7 mouse cellular contexts compared by ENCODE assay signal in the genomic region with DNA sequence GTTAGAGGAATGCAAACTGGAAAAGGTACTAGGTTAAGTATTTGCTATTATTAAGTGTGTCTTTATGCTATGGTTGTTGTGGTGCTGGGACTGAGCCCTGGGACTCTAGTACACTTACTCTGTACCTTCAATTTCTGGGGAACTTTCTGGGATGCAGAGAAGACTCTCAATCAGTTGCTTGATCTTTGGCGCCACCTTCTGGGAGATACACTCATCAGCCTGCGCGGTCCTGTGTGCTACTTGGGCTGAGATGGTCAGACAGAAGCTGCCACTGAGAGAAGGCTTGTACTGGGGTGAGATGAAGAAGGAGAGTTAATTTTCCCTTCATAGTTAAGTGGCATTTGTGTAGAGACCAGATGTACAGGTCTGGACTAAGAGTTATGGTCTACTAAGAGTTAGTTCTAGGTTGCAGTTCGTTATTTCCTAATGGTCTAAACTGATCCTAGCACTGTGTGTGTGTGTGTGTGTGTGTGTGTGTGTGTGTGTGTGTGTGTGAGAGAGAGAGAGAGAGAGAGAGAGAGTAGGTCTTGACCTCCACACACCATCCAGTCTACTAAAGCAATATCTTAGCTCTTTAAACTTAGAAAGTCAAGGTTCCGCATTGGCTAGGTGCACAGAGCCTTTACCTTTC. TPM values are rescaled to one million over a fixed set of nuclear protein-coding genes. Genes with fewer than 3 reads are reported as not detected.
DNase-seq lines count a peak whose midpoint lies in the region; ATAC-seq lines count a peak whose summit lies in the region.

No protein-coding gene starts in this region.

- H3K27ac ChIP-seq in intestine, embryonic 15.5 days = no peak overlapping the region
- no peak overlapping the region for H3K27ac ChIP-seq in midbrain, embryonic 11.5 days (ENCODE audit: low read depth, low read length)

- peak; percentile 81 for ATAC-seq in intestine, embryonic 15.5 days
- ATAC-seq in midbrain, embryonic 11.5 days (ENCODE audit: low FRiP score) = peak; percentile 80

- no peaks in the 10 kb centered on the region for H3K4me1 ChIP-seq in intestine, embryonic 15.5 days (replicated peaks)
- H3K4me1 ChIP-seq in midbrain, embryonic 11.5 days (ENCODE audit: control insufficient read depth, insufficient read depth, low read length) = no peaks in the 10 kb centered on the region

- H3K4me2 ChIP-seq in intestine, embryonic 15.5 days (replicated peaks) = no peak overlapping the region
- no peak overlapping the region for H3K4me2 ChIP-seq in midbrain, embryonic 11.5 days

- H3K4me3 ChIP-seq in intestine, embryonic 15.5 days (replicated peaks) = no peak overlapping the region
- H3K4me3 ChIP-seq in midbrain, embryonic 11.5 days (ENCODE audit: low read depth, low read length) = no peak overlapping the region

- WGBS in intestine, embryonic 15.5 days = 37% methylated on average over 5 of the region's 5 CpGs
- WGBS in midbrain, embryonic 11.5 days = 36% methylated on average over 5 of the region's 5 CpGs

- peaks cover 5% of the 10 kb centered on the region for H3K27me3 ChIP-seq in intestine, embryonic 15.5 days (replicated peaks)
- H3K27me3 ChIP-seq in midbrain, embryonic 11.5 days (ENCODE audit: control insufficient read depth, insufficient read depth, low read length) = no peaks in the 10 kb centered on the region

- no peaks in the 10 kb centered on the region for H3K9me3 ChIP-seq in intestine, embryonic 15.5 days
- H3K9me3 ChIP-seq in midbrain, embryonic 11.5 days (ENCODE audit: control insufficient read depth, low read length) = no peaks in the 10 kb centered on the region

- DNase-seq in ZHBTc4 (ENCODE audit: low read depth, low spot score) = peak; percentile 77
- DNase-seq in cerebellum, postnatal 14 days = peak; percentile 85 to 89
- DNase-seq in gastrocnemius, adult 18-20 months (ENCODE audit: low spot score) = peak; percentile 74
- DNase-seq in left cerebral cortex, adult 9 months (ENCODE audit: low spot score in 2 of 2) = peak; percentile 42 to 90
- DNase-seq in midbrain, embryonic 11.5 days (ENCODE audit: low spot score, missing footprints) = peak; percentile 97
- peak; percentile 82 for DNase-seq in right cerebral cortex, postnatal 4 days

- H3K36me3 ChIP-seq in intestine, embryonic 15.5 days = no peaks in the 10 kb centered on the region
- H3K36me3 ChIP-seq in midbrain, embryonic 11.5 days (ENCODE audit: control insufficient read depth, insufficient read depth, low read length) = no peaks in the 10 kb centered on the region

- H3K9ac ChIP-seq in intestine, embryonic 15.5 days = no peak overlapping the region
- no peak overlapping the region for H3K9ac ChIP-seq in midbrain, embryonic 11.5 days (ENCODE audit: low read length)

RNA-seq across cellular contexts. Expression of gene S100a7a, which starts 0.8 kb away (rescaled TPM):
- not detected for total RNA-seq in gastrocnemius, adult 18-20 months (2021)
- 0.13 and 0.44 TPM in 2 replicates for polyA plus RNA-seq in intestine, embryonic 15.5 days (2015; fragmentation: Nextera tagmentation; extraction: Ambion mirVana)
- not detected in 2 replicates for polyA plus RNA-seq in midbrain, embryonic 11.5 days (2014; fragmentation: Nextera tagmentation; extraction: Ambion mirVana)

RNA-seq across cellular contexts. Expression of gene S100a8, which starts 15.8 kb away (rescaled TPM):
- total RNA-seq in gastrocnemius, adult 18-20 months (2021) = not detected
- 30.3 and 46.1 TPM in 2 replicates for polyA plus RNA-seq in intestine, embryonic 15.5 days (2015; fragmentation: Nextera tagmentation; extraction: Ambion mirVana)
- 2.0 and 2.8 TPM in 2 replicates for polyA plus RNA-seq in midbrain, embryonic 11.5 days (2014; fragmentation: Nextera tagmentation; extraction: Ambion mirVana)

RNA-seq across cellular contexts. Expression of gene S100a6, which starts 40.3 kb away (rescaled TPM):
- 100 to 1,000 TPM in 1 of 2 experiments, 10 to 100 TPM in 1; 63.5 to 106 TPM for total RNA-seq in gastrocnemius, adult 18-20 months (2021)
- 412 and 430 TPM in 2 replicates for polyA plus RNA-seq in intestine, embryonic 15.5 days (2015; fragmentation: Nextera tagmentation; extraction: Ambion mirVana)
- polyA plus RNA-seq in midbrain, embryonic 11.5 days (2014; fragmentation: Nextera tagmentation; extraction: Ambion mirVana) = 24.5 and 25.1 TPM in 2 replicates

RNA-seq across cellular contexts. Expression of gene S100a9, which starts 42.5 kb away (rescaled TPM):
- not detected for total RNA-seq in gastrocnemius, adult 18-20 months (2021)
- polyA plus RNA-seq in intestine, embryonic 15.5 days (2015; fragmentation: Nextera tagmentation; extraction: Ambion mirVana) = 17.5 and 30.8 TPM in 2 replicates
- polyA plus RNA-seq in midbrain, embryonic 11.5 days (2014; fragmentation: Nextera tagmentation; extraction: Ambion mirVana) = 1.5 and 2.0 TPM in 2 replicates

RNA-seq across cellular contexts. Expression of gene S100a5, which starts 44.7 kb away (rescaled TPM):
- 1 to 10 TPM in 1 of 2 experiments, not detected in 1; 2.5 TPM for total RNA-seq in gastrocnemius, adult 18-20 months (2021)
- polyA plus RNA-seq in intestine, embryonic 15.5 days (2015; fragmentation: Nextera tagmentation; extraction: Ambion mirVana) = 15.0 and 15.7 TPM in 2 replicates
- polyA plus RNA-seq in midbrain, embryonic 11.5 days (2014; fragmentation: Nextera tagmentation; extraction: Ambion mirVana) = not detected in 2 replicates

Comparison
In these comparisons a context has a peak if more than half of its experiments do, and no peak if none do; other contexts are left out.
1. RNA of gene S100a6, which starts 40.3 kb away (polyA plus RNA-seq): 412 to 430 TPM in intestine, embryonic 15.5 days; 24.5 to 25.1 TPM in midbrain, embryonic 11.5 days; every median in the first group is over 10 times any median in the second.
2. Peak in every context shown above with its lines, with median percentiles within 50 percentile points of each other: DNase-seq.